Comparison of ENCODE assay signal across 22 mouse cellular contexts in genomic region chr9:120002893-120003292, GRCm38 (mm10). TPM values are rescaled to one million over a fixed set of nuclear protein-coding genes. Genes with fewer than 3 reads are reported as not detected.
DNase-seq lines count a peak whose midpoint lies in the region; ATAC-seq and TF ChIP-seq lines count a peak whose summit lies in the region.
"Had no signal": no experiment of that assay in that cellular context is flagged by ENCODE, and none has a peak within 500 bp of the region (broad histone marks: within the 10 kb centered on the region; RNA-seq: fewer than 3 reads in every experiment).

No protein-coding gene starts in this region.

- no peak for TF ChIP-seq CTCF in liver, postnatal 0 days (IDR thresholded peaks at IDR 0.05; ENCODE audit: low read depth)
- TF ChIP-seq CTCF in midbrain, postnatal 0 days (IDR thresholded peaks at IDR 0.05): no peak

- 0 out of 2 replicates have a peak, but pooled peaks cover 2% of the 10 kb centered on the region for H3K4me1 ChIP-seq in forebrain, embryonic 11.5 days (replicated peaks; ENCODE audit: control insufficient read depth, insufficient read depth, low read length)
- H3K4me1 ChIP-seq in forebrain, embryonic 16.5 days (replicated peaks; ENCODE audit: control insufficient read depth, insufficient read depth, low read length): peaks cover 9% of the 10 kb centered on the region
- H3K4me1 ChIP-seq in liver, postnatal 0 days (ENCODE audit: insufficient read depth): peaks cover 40% of the 10 kb centered on the region
- H3K4me1 ChIP-seq in liver, embryonic 11.5 days (replicated peaks; ENCODE audit: control insufficient read depth, insufficient read depth, low read length): peaks cover 15% of the 10 kb centered on the region
- H3K4me1 ChIP-seq in midbrain, postnatal 0 days (ENCODE audit: insufficient read depth, low read length): 0 out of 2 replicates have a peak, but pooled peaks cover 3% of the 10 kb centered on the region

- H3K4me2 ChIP-seq in forebrain, embryonic 11.5 days (ENCODE audit: low read depth, low read length, severe bottlenecking): no peak overlapping the region
- H3K4me2 ChIP-seq in forebrain, embryonic 16.5 days (ENCODE audit: low read length): no peak overlapping the region
- no peak overlapping the region for H3K4me2 ChIP-seq in liver, postnatal 0 days (ENCODE audit: low read depth, low read length)
- H3K4me2 ChIP-seq in liver, embryonic 11.5 days: peak overlapping the region; percentile 29
- H3K4me2 ChIP-seq in midbrain, postnatal 0 days (ENCODE audit: low read depth, low read length, poor library complexity, severe bottlenecking): no peak overlapping the region

- WGBS in forebrain, embryonic 11.5 days: 76% methylated on average over 5 of the region's 5 CpGs
- WGBS in forebrain, embryonic 16.5 days: 83% methylated on average over 5 of the region's 5 CpGs
- 62% methylated on average over 5 of the region's 5 CpGs for WGBS in liver, postnatal 0 days (ENCODE audit: insufficient replicate concordance)
- 53% methylated on average over 5 of the region's 5 CpGs for WGBS in liver, embryonic 11.5 days
- 87% methylated on average over 5 of the region's 5 CpGs for WGBS in midbrain, postnatal 0 days

- H3K27ac ChIP-seq in forebrain, embryonic 11.5 days (ENCODE audit: low read depth, low read length): no peak overlapping the region
- no peak overlapping the region for H3K27ac ChIP-seq in forebrain, embryonic 16.5 days (ENCODE audit: low read length)
- H3K27ac ChIP-seq in liver, postnatal 0 days (ENCODE audit: low read depth): no peak overlapping the region
- peak overlapping the region; percentile 69; the same call in 1 of the 2 replicates for H3K27ac ChIP-seq in liver, embryonic 11.5 days (ENCODE audit: low read depth, low read length)
- H3K27ac ChIP-seq in midbrain, postnatal 0 days (ENCODE audit: low read depth, low read length): no peak overlapping the region
- H3K27ac ChIP-seq: forebrain, embryonic 12.5 days; macrophage had no signal

- no peak for ATAC-seq in forebrain, embryonic 11.5 days (replicated peaks; ENCODE audit: low FRiP score)
- no peak for ATAC-seq in forebrain, embryonic 16.5 days
- no peak for ATAC-seq in liver, postnatal 0 days
- 0 out of 2 replicates have a peak, but pooled peaks have one; percentile 42 for ATAC-seq in liver, embryonic 11.5 days (replicated peaks; ENCODE audit: low FRiP score)
- ATAC-seq in midbrain, postnatal 0 days (ENCODE audit: low FRiP score): no peak

- H3K9me3 ChIP-seq in forebrain, embryonic 11.5 days (ENCODE audit: control insufficient read depth, low read length): no peaks in the 10 kb centered on the region
- H3K9me3 ChIP-seq in forebrain, embryonic 16.5 days (ENCODE audit: control insufficient read depth, low read length): no peaks in the 10 kb centered on the region
- H3K9me3 ChIP-seq in liver, postnatal 0 days (ENCODE audit: low read length): no peaks in the 10 kb centered on the region
- no peaks in the 10 kb centered on the region for H3K9me3 ChIP-seq in liver, embryonic 11.5 days (ENCODE audit: control insufficient read depth, low read length)
- no peaks in the 10 kb centered on the region for H3K9me3 ChIP-seq in midbrain, postnatal 0 days (ENCODE audit: low read length)
- H3K9me3 ChIP-seq: forebrain, embryonic 12.5 days; hindbrain, embryonic 10.5 days; liver, embryonic 15.5 days had no signal

- no peaks in the 10 kb centered on the region for H3K27me3 ChIP-seq in forebrain, embryonic 11.5 days (ENCODE audit: control insufficient read depth, insufficient read depth, low read length)
- no peaks in the 10 kb centered on the region for H3K27me3 ChIP-seq in forebrain, embryonic 16.5 days (replicated peaks; ENCODE audit: control insufficient read depth, insufficient read depth, low read length)
- H3K27me3 ChIP-seq in liver, postnatal 0 days (ENCODE audit: insufficient read depth, low read length): no peaks in the 10 kb centered on the region
- no peaks in the 10 kb centered on the region for H3K27me3 ChIP-seq in liver, embryonic 11.5 days (replicated peaks; ENCODE audit: control insufficient read depth, insufficient read depth, low read length)
- H3K27me3 ChIP-seq in midbrain, postnatal 0 days (ENCODE audit: insufficient read depth, low read length): no peaks in the 10 kb centered on the region
- H3K27me3 ChIP-seq: forebrain, embryonic 12.5 days; liver, embryonic 15.5 days had no signal

- DNase-seq in forebrain, embryonic 11.5 days (ENCODE audit: low spot score): peak; percentile 39
- peak; percentile 46 for DNase-seq in liver
- no peak for DNase-seq in liver, postnatal 0 days
- no peak for DNase-seq in liver, embryonic 11.5 days (ENCODE audit: low spot score)
- DNase-seq in thymus, postnatal 14 days: no peak
- DNase-seq in midbrain, postnatal 0 days (ENCODE audit: low spot score): no peak
- DNase-seq: cerebellum, adult 11 months; cerebellum, postnatal 10 days; kidney, adult 9 months; kidney, postnatal 14 days had no signal

- H3K36me3 ChIP-seq in forebrain, embryonic 11.5 days (ENCODE audit: control insufficient read depth, insufficient read depth, low read length): no peaks in the 10 kb centered on the region
- no peaks in the 10 kb centered on the region for H3K36me3 ChIP-seq in forebrain, embryonic 16.5 days (ENCODE audit: control insufficient read depth, insufficient read depth)
- H3K36me3 ChIP-seq in liver, postnatal 0 days (replicated peaks; ENCODE audit: insufficient read depth, low read length): no peaks in the 10 kb centered on the region
- no peaks in the 10 kb centered on the region for H3K36me3 ChIP-seq in liver, embryonic 11.5 days (ENCODE audit: control insufficient read depth, insufficient read depth, low read length)
- no peaks in the 10 kb centered on the region for H3K36me3 ChIP-seq in midbrain, postnatal 0 days (ENCODE audit: insufficient read depth, low read length)
- H3K36me3 ChIP-seq: forebrain, embryonic 12.5 days; hindbrain, embryonic 10.5 days; liver, embryonic 15.5 days had no signal

- no peak for TF ChIP-seq EP300 in liver, postnatal 0 days (IDR thresholded peaks at IDR 0.05; ENCODE audit: low read depth)

- no peak overlapping the region for H3K9ac ChIP-seq in forebrain, embryonic 11.5 days (ENCODE audit: low read length)
- no peak overlapping the region for H3K9ac ChIP-seq in forebrain, embryonic 16.5 days (replicated peaks; ENCODE audit: low read depth, low read length)
- H3K9ac ChIP-seq in liver, postnatal 0 days (replicated peaks): no peak overlapping the region
- H3K9ac ChIP-seq in liver, embryonic 11.5 days (ENCODE audit: low read depth, low read length): no peak overlapping the region
- no peak overlapping the region for H3K9ac ChIP-seq in midbrain, postnatal 0 days (replicated peaks; ENCODE audit: low read length, poor library complexity, severe bottlenecking)
- H3K9ac ChIP-seq: forebrain, embryonic 12.5 days had no signal

- H3K4me3 ChIP-seq in forebrain, embryonic 11.5 days (ENCODE audit: low read depth, low read length): no peak overlapping the region
- H3K4me3 ChIP-seq in forebrain, embryonic 16.5 days (replicated peaks; ENCODE audit: low read length): no peak overlapping the region
- H3K4me3 ChIP-seq in liver, postnatal 0 days (ENCODE audit: low read depth, low read length): no peak overlapping the region
- no peak overlapping the region for H3K4me3 ChIP-seq in liver, embryonic 11.5 days (ENCODE audit: low read depth, low read length)
- H3K4me3 ChIP-seq in midbrain, postnatal 0 days (ENCODE audit: low read depth, low read length): no peak overlapping the region

RNA-seq across cellular contexts. Expression of gene Csrnp1, which starts 18.4 kb away (rescaled TPM):
- 1.5 and 1.6 TPM in 2 replicates for polyA plus RNA-seq in forebrain, embryonic 11.5 days (2014; fragmentation: Nextera tagmentation; extraction: Ambion mirVana)
- 2.0 and 2.5 TPM in 2 replicates for polyA plus RNA-seq in forebrain, embryonic 16.5 days (2015; fragmentation: Nextera tagmentation; extraction: Ambion mirVana)
- 2.9 and 3.4 TPM in 2 replicates for polyA plus RNA-seq in liver, postnatal 0 days (2015; fragmentation: Nextera tagmentation; extraction: Ambion mirVana)
- 1.1 and 2.2 TPM in 2 replicates for polyA plus RNA-seq in liver, embryonic 11.5 days (2014; fragmentation: Nextera tagmentation; extraction: Ambion mirVana)
- 1.7 and 1.9 TPM in 2 replicates for total RNA-seq in midbrain, postnatal 0 days (2014; rRNA removed)
- polyA plus RNA-seq in midbrain, postnatal 0 days (2015; fragmentation: Nextera tagmentation; extraction: Ambion mirVana): 0.91 and 1.1 TPM in 2 replicates

RNA-seq across cellular contexts. Expression of gene Xirp1, which starts 20.5 kb away (rescaled TPM):
- polyA plus RNA-seq in forebrain, embryonic 11.5 days (2014; fragmentation: Nextera tagmentation; extraction: Ambion mirVana): not detected in 2 replicates
- polyA plus RNA-seq in forebrain, embryonic 16.5 days (2015; fragmentation: Nextera tagmentation; extraction: Ambion mirVana): not detected in 2 replicates
- 0.13 TPM in 2 replicates for polyA plus RNA-seq in liver, postnatal 0 days (2015; fragmentation: Nextera tagmentation; extraction: Ambion mirVana)
- 0.25 and 1.1 TPM in 2 replicates for polyA plus RNA-seq in liver, embryonic 11.5 days (2014; fragmentation: Nextera tagmentation; extraction: Ambion mirVana)
- 0.05 TPM in 1 of 2 replicates, not detected in the other for total RNA-seq in midbrain, postnatal 0 days (2014; rRNA removed)
- polyA plus RNA-seq in midbrain, postnatal 0 days (2015; fragmentation: Nextera tagmentation; extraction: Ambion mirVana): not detected in 2 replicates
- polyA plus RNA-seq: activated CD4-positive, CD25-positive, alpha-beta regulatory T cell, adult 4 months; CD4-positive, CD25-positive, alpha-beta regulatory T cell, adult 4 months; hindbrain, embryonic 16.5 days; limb, embryonic 11.5 days; macrophage; midbrain, embryonic 11.5 days; small intestine, adult 2 months; thymus, postnatal 0 days had no signal

Comparison
In these comparisons a context has a peak if more than half of its experiments do, and no peak if none do; other contexts are left out.
1. DNase-seq: peak in forebrain, embryonic 11.5 days (single experiment) and liver (single experiment); none in liver, postnatal 0 days (single experiment), liver, embryonic 11.5 days (single experiment), thymus, postnatal 14 days (single experiment) and midbrain, postnatal 0 days (single experiment).